Mouse (Mus musculus) ES-Bruce4 (cell line): ENCODE measurements around the gene St3gal3. TPM values are rescaled to one million over a fixed set of nuclear protein-coding genes. Genes with fewer than 3 reads are reported as not detected.

Experiments
- H3K27ac ChIP-seq: 2 replicates; pipeline ENCODE4 v1.5.1; 2012; ENCODE audit warnings: low read length, inconsistent platforms; ENCODE audit not compliant: insufficient read depth
- H3K27me3 ChIP-seq: 2 replicates; pipeline ENCODE4 v1.6.1; 2012; ENCODE audit warnings: mild to moderate bottlenecking, low read length, inconsistent platforms; ENCODE audit not compliant: control insufficient read depth, poor library complexity, insufficient read depth, severe bottlenecking
- H3K36me3 ChIP-seq: 2 replicates; pipeline ENCODE4 v1.6.1; 2012; ENCODE audit warnings: inconsistent platforms, mild to moderate bottlenecking, low read length, moderate library complexity; ENCODE audit not compliant: control insufficient read depth, poor library complexity, insufficient read depth, severe bottlenecking
- H3K4me1 ChIP-seq: one replicate; pipeline ENCODE4 v1.8.1; 2011; ENCODE audit warnings: low read length; ENCODE audit not compliant: control insufficient read depth, insufficient read depth
- H3K4me3 ChIP-seq: 2 replicates; pipeline ENCODE4 v1.5.1; 2011; ENCODE audit warnings: low read depth, mild to moderate bottlenecking, low read length
- H3K9ac ChIP-seq: 2 replicates; pipeline ENCODE4 v1.6.1; 2012; ENCODE audit warnings: low read depth, mild to moderate bottlenecking, inconsistent platforms; ENCODE audit not compliant: poor library complexity, severe bottlenecking
- H3K9me3 ChIP-seq: replicated peaks from 2 replicates; pipeline ENCODE4 v1.6.1; 2012; ENCODE audit warnings: mild to moderate bottlenecking, low read length, inconsistent platforms; ENCODE audit not compliant: control insufficient read depth, poor library complexity, insufficient read depth, severe bottlenecking
- CTCF ChIP-seq: IDR thresholded peaks from one replicate; pipeline ENCODE4 v1.8.1; 2011; ENCODE audit warnings: low read depth, low read length
- EP300 ChIP-seq: IDR thresholded peaks from 2 replicates; pipeline ENCODE4 v1.6.1; 2011; ENCODE audit warnings: low read depth, low read length; ENCODE audit not compliant: insufficient read depth
- POLR2A ChIP-seq: IDR thresholded peaks from one replicate; pipeline ENCODE4 v1.8.1; 2011; ENCODE audit warnings: low read length; ENCODE audit not compliant: insufficient read depth
- polyA plus RNA-seq: library from polyadenylated mRNA; stranded (reverse); fragments of >200 nt; gene quantifications from 2 replicates; pipeline ENCODE4 v1.2.4, GENCODE M21; 2011; ENCODE audit warnings: low read depth; ENCODE audit not compliant: missing spikeins, insufficient read depth, insufficient read length

St3gal3 gene
- polyA plus RNA-seq, 1 experiment = 13.9 TPM

DNA sequence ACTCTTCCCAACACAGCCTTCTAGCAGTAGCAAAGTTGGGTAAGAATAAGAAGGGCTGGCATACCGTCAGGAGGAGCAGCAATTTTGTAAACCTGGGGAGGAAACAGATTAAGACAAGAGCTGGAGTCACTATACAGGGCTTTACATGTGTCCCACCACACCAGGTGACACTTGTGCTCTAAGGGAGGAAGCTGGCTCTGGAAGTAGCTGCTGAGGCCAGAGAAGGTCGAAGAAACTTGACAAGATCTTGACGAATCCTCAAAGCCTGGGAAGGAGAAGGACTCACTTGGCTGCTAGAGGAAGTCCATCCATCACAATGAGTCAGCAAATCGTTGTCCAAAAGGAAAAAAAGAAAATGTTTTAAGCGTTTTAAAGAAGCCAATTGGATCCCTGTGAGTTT, 218.3 kb downstream of the St3gal3 start:
- no peak overlapping the region for H3K4me3 ChIP-seq
- TF ChIP-seq POLR2A (no peak), EP300 (no peak), CTCF (no peak)
- H3K9me3 ChIP-seq = no peaks in the 10 kb centered on the region

DNA sequence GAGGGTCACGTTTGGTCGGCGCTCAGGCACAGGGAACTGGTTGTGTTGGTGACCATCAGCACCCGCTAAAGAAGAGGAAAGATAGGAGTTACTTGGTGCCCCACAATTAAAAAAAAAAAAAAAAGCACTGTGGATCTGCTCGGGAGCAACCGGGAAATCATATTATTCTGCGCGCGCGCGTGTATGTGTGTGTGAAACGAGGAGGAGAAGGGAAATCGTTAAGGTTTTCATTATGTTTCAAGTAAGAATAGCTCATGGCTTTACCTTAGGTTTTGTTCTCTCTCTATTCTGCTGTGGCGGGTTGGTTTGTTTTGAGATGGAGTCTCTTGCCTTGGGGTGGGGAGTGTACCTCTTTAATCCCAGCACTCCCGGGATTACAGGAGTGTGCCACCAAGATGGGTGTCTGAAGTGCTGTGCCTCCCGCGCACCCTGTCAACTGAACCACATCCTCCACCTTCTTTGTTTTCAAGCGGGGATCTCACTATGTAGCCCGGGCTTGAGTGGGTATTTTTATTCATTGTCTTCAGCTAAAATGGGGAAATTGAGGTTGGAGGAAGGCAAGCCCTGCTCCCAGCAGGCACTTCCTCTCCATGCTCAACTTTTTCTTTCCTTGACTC, 219.1 kb downstream of the St3gal3 start:
- Histone ChIP-seq H3K4me3 (peak overlapping the region; percentile 99), H3K27ac (peak overlapping the region; percentile 21; the same call in 1 of the 2 replicates), H3K4me1 (peaks cover 2% of the 10 kb centered on the region), H3K27me3 (no peaks in the 10 kb centered on the region), H3K36me3 (no peaks in the 10 kb centered on the region; the same call in 1 of the 2 replicates), H3K9ac (peak overlapping the region; percentile 59), H3K9me3 (no peaks in the 10 kb centered on the region)
- TF ChIP-seq POLR2A (no peak), EP300 (no peak), CTCF (no peak)

More for the DNA sequence above, 218.3 kb downstream of the St3gal3 start:
- H3K9ac ChIP-seq = no peak overlapping the region
- H3K4me1 ChIP-seq = peaks cover 2% of the 10 kb centered on the region
- H3K27ac ChIP-seq = no peak overlapping the region
- no peaks in the 10 kb centered on the region; the same call in 1 of the 2 replicates for H3K36me3 ChIP-seq
- no peaks in the 10 kb centered on the region for H3K27me3 ChIP-seq

DNA sequence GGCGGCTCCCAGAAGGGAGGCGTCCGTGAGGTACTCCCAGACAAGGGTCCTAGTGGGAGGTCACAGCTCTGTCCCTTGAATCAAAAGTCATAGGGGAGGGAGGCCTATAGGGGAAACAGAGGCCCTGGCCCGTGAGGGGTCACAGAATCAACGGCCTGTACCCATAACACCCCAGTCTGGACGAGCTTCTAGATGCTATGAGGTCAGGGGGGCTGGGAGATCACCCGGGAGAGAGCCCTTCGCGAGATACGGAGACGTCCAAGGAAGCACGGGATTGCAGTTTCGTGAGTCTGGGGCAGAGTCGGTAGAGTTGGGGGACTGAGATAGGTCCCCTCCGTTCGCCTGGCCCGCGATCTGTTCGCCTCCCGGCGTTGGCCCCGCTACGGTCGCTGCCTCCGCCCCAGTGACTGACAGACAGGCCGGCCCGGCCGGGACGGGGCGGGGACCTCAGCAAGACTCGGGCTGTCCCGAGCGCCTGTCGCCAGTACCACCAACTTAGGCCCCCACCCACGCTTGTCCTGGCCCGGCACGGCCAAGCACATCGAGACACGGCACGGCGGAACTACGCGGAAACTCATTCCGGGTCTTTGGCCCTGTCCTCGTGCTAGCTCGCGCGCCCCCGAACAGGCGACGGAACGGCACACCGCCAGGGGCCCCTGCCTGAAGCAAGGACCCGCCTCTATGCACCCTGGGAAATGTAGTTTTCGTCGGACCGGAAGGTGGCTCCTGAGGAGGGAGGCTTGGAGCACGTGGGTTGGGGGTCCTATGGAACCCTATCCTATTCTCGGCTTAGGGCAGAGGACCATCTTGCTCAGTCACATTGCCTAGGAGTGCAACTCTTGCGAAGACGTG, 219.9 kb downstream of the St3gal3 start, which contains the start of gene Ipo13:
Ipo13 (minus strand) TSS at position 409 of the 852 bp plus-strand sequence.
- H3K36me3 ChIP-seq = no peaks in the 10 kb centered on the region; the same call in 1 of the 2 replicates
- H3K9me3 ChIP-seq = no peaks in the 10 kb centered on the region
- 0 out of 2 replicates have a peak, but pooled peaks have one; percentile 15 for TF ChIP-seq EP300
- peak; percentile 49 for TF ChIP-seq POLR2A
- TF ChIP-seq CTCF = no peak
- no peaks in the 10 kb centered on the region for H3K27me3 ChIP-seq
- H3K4me1 ChIP-seq = peaks cover 2% of the 10 kb centered on the region
- H3K27ac ChIP-seq = peak within 1 kb of the TSS; percentile 21; the same call in 1 of the 2 replicates
- peak within 1 kb of the TSS; percentile 59 for H3K9ac ChIP-seq
- H3K4me3 ChIP-seq = peak within 1 kb of the TSS; percentile 99

DNA sequence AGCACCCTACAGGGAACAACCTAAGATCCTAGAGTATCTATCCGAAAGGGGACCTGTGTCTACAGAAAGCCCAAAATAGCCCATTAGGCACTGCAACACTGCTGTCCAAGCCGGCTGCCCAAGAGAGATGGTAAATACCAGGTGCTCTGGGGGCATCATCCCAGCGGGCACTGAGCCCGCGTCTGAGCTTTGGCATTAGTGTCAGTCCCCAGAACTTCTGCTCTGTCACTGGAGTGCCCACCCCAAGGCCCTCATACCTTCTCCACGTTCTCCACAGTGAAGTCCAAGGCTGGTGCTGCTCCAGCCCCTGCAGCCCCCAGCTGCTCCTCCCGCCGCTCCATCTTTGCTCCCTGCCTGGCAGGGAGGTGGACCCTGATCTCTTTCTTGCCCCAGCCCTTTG, 220.7 kb downstream of the St3gal3 start:
- H3K4me1 ChIP-seq = peaks cover 2% of the 10 kb centered on the region
- peak overlapping the region; percentile 59 for H3K9ac ChIP-seq
- H3K9me3 ChIP-seq = no peaks in the 10 kb centered on the region
- H3K27me3 ChIP-seq = no peaks in the 10 kb centered on the region
- H3K36me3 ChIP-seq = no peaks in the 10 kb centered on the region; the same call in 1 of the 2 replicates
- H3K27ac ChIP-seq = no peak overlapping the region
- TF ChIP-seq CTCF = no peak
- TF ChIP-seq POLR2A = no peak
- TF ChIP-seq EP300 = no peak
- H3K4me3 ChIP-seq = peak overlapping the region; percentile 99

DNA sequence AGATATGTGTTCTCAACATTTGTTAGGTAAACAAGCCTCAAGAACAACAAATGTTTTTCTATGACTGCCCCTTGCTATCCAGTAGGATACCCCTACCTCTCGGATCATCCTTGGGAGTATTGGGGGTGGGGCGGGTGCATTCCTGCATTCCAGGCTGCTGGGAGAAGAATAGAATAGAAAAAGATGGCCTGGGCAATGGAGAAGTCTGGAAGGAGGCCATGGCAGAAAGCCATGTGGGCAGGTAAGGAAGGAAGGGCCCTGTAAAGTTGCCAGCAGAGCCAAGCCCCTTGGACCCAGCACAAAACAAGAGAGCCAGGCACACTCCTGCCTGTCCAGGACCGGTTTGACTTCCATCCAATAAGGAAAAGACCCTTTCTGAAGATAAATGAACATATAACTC, 221.3 kb downstream of the St3gal3 start:
- Histone ChIP-seq H3K27me3 (no peaks in the 10 kb centered on the region), H3K4me1 (peaks cover 2% of the 10 kb centered on the region), H3K9ac (no peak overlapping the region), H3K36me3 (no peaks in the 10 kb centered on the region; the same call in 1 of the 2 replicates), H3K4me3 (no peak overlapping the region; the same call in 1 of the 2 replicates), H3K9me3 (no peaks in the 10 kb centered on the region), H3K27ac (no peak overlapping the region)
- TF ChIP-seq CTCF (no peak), POLR2A (no peak), EP300 (no peak)

DNA sequence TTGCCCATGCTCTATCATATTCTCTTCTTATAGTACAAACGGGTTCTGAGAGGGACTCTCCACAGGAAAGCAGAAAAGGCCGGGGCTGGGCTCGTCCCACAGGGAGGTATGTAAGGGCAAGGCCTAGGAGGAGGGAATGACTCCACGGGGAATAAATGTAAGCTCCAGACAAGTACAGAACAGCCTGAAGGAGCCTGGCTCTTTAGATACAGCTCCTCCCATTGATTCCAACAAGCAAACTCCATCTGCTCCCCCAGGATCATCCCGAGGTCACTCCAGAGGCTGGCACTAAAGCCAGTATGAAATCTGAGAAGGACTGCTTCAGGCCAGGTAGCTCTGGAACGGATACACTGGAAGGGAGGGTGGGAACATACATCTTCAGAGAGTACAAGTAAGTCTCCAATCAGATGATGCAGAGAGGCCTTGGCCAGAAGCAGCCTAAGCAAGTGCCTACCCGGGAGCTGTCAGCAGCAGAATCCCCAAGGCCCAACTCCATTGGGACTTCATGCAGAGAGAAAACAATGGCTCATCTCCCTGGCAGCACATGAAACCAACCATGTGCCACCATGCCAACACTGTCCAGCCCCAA, 221.9 kb downstream of the St3gal3 start:
- no peak for TF ChIP-seq CTCF
- no peak for TF ChIP-seq EP300
- TF ChIP-seq POLR2A = no peak
- Histone ChIP-seq H3K27me3 (no peaks in the 10 kb centered on the region), H3K27ac (no peak overlapping the region), H3K36me3 (no peaks in the 10 kb centered on the region; the same call in 1 of the 2 replicates), H3K4me1 (peaks cover 2% of the 10 kb centered on the region), H3K4me3 (no peak overlapping the region), H3K9ac (no peak overlapping the region), H3K9me3 (no peaks in the 10 kb centered on the region)
